Mouse (Mus musculus) heart, adult 8-10 months (tissue): ENCODE measurements at regions not wholly inside any gene's neighbourhood (a gene's known extent, or its start where the extent isn't known, plus 50 kb on each side); places are given as distances from the start of the nearest gene placed in this dataset.

Experiments used
- DNase-seq: peaks from one replicate; pipeline ENCODE4 v3.0.0; 2022; ENCODE audit warnings: low spot score

- no peak for DNase-seq
Observed at GRCm38 (mm10) chr12:95937705-95938104, 245.7 kb downstream of the Flrt2 start.

DNA sequence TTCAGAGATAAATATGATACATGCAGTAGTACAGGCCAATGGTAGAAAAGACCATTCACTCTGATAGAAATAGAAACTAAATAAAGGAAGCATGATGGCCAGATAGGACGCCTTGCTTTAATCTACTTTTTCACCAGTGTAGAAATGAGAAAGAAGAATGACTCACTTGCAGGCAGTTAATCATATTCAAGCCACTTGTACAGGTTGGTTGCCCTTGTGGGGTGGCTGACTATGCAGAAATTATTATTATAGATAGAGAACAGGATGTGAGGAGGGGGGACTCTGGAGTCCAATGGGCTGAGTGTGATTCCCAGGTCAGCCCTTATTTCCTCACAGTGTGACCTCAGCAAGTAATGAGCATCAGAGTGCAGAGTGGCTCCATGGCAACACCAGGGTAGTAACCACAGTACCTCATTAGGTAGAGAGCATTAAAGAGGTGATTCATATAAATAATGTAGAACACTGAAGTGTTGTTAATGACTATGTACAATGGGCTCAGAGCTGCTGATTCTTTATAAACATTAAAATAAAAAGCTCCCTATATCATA lies 248.5 kb downstream of the Flrt2 start:
- no peak for DNase-seq

DNA sequence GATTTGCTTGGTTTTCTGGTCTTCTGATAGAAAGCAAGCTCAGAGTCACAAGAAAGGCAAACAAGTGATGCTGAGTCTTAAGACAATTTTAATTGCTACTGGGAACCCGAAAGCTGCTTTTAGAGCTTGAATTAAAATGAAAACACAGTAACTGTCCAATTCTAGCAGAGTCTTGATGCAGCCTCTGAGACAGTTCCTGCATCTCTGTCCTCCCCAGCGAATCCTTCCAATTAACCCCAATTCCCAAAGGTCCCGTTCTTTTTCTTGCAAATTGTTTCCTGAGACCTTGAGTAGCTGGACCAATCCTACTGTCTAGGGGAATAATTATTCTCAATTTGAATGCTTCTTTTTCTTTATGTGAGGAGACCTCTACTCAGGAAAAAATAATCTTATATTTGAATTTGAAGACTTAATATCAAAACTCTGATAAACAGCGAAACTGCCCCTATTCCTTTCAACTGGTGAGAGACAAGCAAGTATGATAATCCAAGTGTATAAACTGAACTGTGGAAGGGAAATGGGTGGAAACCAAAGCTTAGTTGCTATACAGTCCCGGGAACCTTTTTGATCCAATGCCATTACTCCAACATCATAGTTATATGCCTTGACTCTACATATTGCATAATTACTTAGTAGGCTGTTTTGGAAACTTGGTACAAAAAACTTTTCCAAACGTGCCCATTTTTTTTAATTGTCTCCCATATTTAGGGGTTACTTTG lies 267.9 kb downstream of the Flrt2 start:
- DNase-seq, result no peak

- DNase-seq, result no peak
Observed at GRCm38 (mm10) chr12:95960505-95960871, 268.5 kb downstream of the Flrt2 start.

- DNase-seq, result no peak
Observed at GRCm38 (mm10) chr12:95962817-95963216, 270.8 kb downstream of the Flrt2 start.

DNA sequence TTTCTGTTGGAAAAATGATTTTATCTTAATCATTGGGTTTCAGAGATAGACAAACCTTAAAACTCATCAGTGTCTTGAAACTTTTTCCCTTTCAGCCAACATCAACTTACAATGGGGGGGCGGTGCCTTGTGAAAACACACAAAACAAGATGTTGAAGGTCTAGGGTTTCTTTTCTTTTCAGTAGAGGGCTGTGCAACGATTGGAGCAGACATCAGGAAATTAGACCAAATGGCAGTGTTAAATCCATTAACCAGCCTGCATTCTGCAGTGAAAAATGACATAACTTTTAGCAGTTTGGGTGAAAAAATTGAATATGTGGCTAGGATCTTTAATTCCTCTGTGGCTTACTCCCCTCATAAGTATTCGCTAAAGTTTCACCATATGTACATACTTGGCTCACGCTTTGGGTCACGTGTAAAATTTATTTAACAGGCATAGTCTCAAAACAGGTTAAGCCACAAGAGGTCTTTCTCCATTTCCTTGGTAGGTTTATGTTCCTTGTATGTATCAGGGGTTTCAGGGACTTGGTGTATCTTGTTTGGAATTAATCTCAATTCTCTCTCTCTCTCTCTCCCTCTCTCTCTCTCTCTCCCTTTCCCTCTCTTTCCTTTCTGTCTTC lies 296.8 kb downstream of the Flrt2 start:
- no peak for DNase-seq

DNA sequence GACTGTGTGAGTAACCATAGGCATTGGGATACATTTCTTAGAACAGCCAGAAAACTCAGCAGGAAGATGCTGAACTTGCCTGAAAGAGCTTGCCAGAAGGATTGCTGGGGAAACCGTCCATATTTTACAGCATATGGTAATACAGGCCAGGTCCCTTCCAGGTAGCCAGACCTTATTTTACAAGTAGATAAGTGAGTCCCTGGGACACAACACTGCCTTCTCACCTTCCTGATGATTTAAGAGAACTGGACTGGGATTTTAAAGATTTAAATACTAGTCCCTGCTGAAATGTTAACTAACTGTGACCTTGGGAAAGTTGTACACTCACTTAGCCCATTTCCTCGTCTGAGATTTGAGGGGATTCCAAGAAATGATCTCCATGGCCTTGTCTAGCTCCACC lies 302.9 kb downstream of the Flrt2 start:
- DNase-seq, result no peak

- DNase-seq, result no peak
Observed at GRCm38 (mm10) chr12:96030180-96030579, 338.2 kb downstream of the Flrt2 start.

- no peak for DNase-seq
Observed at GRCm38 (mm10) chr12:96075365-96075764, 383.3 kb downstream of the Flrt2 start.

- no peak for DNase-seq
Observed at GRCm38 (mm10) chr12:96090995-96091394, 399.0 kb downstream of the Flrt2 start.

DNA sequence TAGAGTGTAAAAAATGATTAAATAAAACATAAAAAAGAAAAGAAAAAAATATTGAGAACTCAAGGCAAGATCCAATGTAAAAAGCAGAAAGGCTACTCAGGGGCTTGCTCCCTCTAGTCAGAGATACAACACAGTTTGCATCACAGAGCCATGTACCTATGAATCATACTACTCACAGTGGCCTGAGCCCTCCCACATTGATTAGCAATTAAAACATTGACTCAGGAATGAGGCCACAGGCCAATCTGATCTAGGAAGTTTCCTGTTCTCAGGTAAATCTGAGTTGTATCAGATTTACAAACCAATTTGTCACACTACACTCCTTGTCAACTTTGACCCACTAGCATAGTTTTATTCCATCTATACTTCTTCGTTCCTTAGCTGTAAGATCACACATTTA lies 414.2 kb downstream of the Flrt2 start:
- DNase-seq, result no peak

GRCm38 (mm10) chr12:96114727-96115379 lies 422.8 kb downstream of the Flrt2 start:
- no peak for DNase-seq

DNA sequence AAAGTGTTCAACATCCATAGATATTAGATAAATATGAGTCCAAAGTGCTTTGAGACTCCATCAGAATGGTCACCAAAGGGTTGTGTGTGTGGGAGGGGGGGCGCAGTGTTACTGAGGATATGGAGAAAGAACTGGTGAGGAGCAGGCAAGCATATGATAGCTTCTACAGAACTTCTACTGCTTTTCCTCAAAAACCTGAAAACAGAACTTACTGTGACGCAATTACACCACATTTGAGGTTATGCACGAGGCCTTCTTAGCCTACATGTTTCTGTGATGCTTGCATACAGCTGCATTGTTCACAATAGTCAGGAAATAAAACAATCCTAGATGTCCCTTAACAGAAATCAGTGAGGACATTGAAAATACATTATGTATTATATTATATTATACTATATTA lies 425.5 kb downstream of the Flrt2 start:
- DNase-seq, result no peak

GRCm38 (mm10) chr12:96124156-96124931 lies 432.3 kb downstream of the Flrt2 start:
- DNase-seq, result no peak

DNA sequence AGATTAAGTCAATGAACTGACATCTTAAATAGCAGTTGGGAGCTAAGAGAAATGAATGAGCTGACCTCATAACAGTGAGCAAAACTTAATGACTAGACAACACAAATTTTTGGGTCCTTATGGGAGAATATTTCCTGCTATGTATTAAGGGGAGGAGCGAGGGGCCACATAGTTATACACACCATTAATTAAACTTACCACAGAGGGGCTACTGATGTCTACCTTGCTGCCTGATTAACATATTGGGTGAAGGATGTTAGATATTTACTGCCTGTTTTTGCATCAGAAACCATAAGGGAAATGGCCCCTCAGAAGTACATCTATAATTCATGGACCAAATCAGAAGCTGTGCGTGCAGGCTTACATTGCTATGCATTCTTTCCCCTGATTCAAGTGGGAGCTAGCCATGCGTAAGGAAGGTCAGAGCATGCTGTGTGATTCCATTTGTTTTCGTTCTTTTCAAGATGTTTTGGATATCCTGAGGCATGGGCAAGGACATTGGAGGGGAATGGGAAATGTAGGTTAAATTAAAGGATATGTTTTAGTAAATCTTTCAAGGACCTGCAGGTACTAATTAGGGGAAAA lies 437.9 kb downstream of the Flrt2 start:
- no peak for DNase-seq

- no peak for DNase-seq
Observed at GRCm38 (mm10) chr12:96130796-96131512, 438.9 kb downstream of the Flrt2 start.

DNA sequence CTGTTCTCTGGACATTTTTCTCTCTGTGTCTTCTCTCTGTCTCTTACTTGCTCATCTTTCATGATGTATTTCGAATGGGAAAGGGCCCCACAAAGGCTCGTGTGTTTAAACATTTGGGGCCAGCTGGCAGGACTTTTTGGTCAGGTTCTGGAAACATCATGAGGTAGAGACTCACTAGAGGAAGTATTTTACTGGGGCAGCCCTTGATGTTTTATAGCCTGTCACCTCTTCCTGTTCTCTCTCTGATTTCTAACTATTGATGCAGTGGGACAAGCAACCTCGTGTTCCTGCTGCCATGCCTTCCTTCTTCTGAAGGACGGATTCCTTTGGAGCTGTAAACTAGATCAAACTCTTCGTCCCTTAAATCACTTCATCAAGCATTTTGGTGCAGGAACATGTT lies 442.1 kb downstream of the Flrt2 start:
- DNase-seq, result no peak

GRCm38 (mm10) chr12:96141748-96142147 lies 449.7 kb downstream of the Flrt2 start:
- DNase-seq, result no peak

- no peak for DNase-seq
Observed at GRCm38 (mm10) chr12:96154095-96154494, 462.1 kb downstream of the Flrt2 start.

GRCm38 (mm10) chr12:96167551-96167950 lies 475.5 kb downstream of the Flrt2 start:
- no peak for DNase-seq

- no peak for DNase-seq
Observed at GRCm38 (mm10) chr12:96198928-96199327, 506.9 kb downstream of the Flrt2 start.
